Mouse (Mus musculus) intestine, embryonic 14.5 days (tissue): Measurements from ENCODE around the gene Fam20a. TPM values are rescaled to one million over a fixed set of nuclear protein-coding genes. Genes with fewer than 3 reads are reported as not detected.
A peak's percentile ranks its signal among the peaks of the same experiment; 100 is the strongest.

Source experiments
- ATAC-seq: fragments of 200-750 bp; cut with Nextera tagmentation; replicated peaks from 2 replicates; pipeline ENCODE4 v1.8.0; 2017; ENCODE audit warnings: low read depth, moderate number of reproducible peaks, moderate TSS enrichment, moderate library complexity; ENCODE audit not compliant: low FRiP score, low TSS enrichment
- DNase-seq: peaks from one replicate; pipeline ENCODE4 v3.0.0-alpha.2; 2018; ENCODE audit warnings: low spot score
- H3K27ac ChIP-seq: fragments of 300-500 bp; sonication (generic); 2 replicates; pipeline ENCODE4 v1.5.1; 2014; ENCODE audit warnings: low read depth, mild to moderate bottlenecking, control low read depth
- H3K27me3 ChIP-seq: fragments of 300-500 bp; sonication (generic); replicated peaks from 2 replicates; pipeline ENCODE4 v1.6.1; 2014; ENCODE audit warnings: low read length, control low read depth; ENCODE audit not compliant: control insufficient read depth, insufficient read depth
- H3K36me3 ChIP-seq: fragments of 300-500 bp; sonication (generic); 2 replicates; pipeline ENCODE4 v1.6.1; 2014; ENCODE audit warnings: low read length, control low read depth; ENCODE audit not compliant: control insufficient read depth, insufficient read depth
- H3K4me1 ChIP-seq: fragments of 300-500 bp; sonication (generic); replicated peaks from 2 replicates; pipeline ENCODE4 v1.6.1; 2014; ENCODE audit warnings: low read length, control low read depth, mixed read lengths; ENCODE audit not compliant: control insufficient read depth, insufficient read depth
- H3K4me2 ChIP-seq: fragments of 300-500 bp; sonication (generic); 2 replicates; pipeline ENCODE4 v1.6.1; 2014; ENCODE audit warnings: low read length
- H3K4me3 ChIP-seq: fragments of 300-500 bp; sonication (generic); 2 replicates; pipeline ENCODE4 v1.5.1; 2014; ENCODE audit warnings: low read depth, low read length, control low read depth, mixed read lengths
- H3K9ac ChIP-seq: fragments of 300-500 bp; sonication (generic); 2 replicates; pipeline ENCODE4 v1.6.1; 2014; ENCODE audit warnings: mild to moderate bottlenecking, low read length
- H3K9me3 ChIP-seq: fragments of 300-500 bp; sonication (generic); 2 replicates; pipeline ENCODE4 v1.6.1; 2016; ENCODE audit warnings: low read length, control low read depth; ENCODE audit not compliant: control insufficient read depth
- WGBS: fragments of 180-500 bp; shearing (Covaris S2); extraction: QIAGEN DNeasy Blood & Tissue Kit; methylation state at CpG from one replicate; pipeline ENCODE4 v1.1.7; 2014; 5-methylcytosine and 5-hydroxymethylcytosine counted together
- polyA plus RNA-seq: library from polyadenylated mRNA; unstranded; fragments of >200 nt; fragmentation: Nextera tagmentation; extraction: Ambion mirVana; gene quantifications from 2 replicates; pipeline ENCODE4 v1.2.1, GENCODE M21; 2014

The Fam20a gene
- polyA plus RNA-seq, 1 experiment from 2014 or later, result 1.7 TPM

DNA sequence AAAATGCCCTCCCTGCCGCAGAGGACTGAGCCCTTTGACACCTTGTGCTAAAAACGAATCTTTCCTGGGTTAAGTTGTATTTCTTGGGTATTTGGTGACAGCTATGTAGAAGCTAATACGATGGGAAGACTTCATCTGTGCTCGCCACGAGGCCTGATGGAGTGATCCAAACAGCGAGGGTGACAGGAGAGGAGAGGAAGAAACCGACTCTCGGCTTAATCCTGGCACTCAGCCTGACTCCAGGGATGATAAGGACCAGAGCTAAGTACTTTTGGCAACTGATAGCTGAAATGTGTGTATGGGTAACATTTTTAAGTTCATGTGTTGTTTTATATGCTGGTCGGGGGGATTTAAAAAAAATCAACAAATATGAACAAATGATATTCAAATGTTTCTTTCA lies 41.1 kb downstream of the Fam20a start:
- H3K27ac ChIP-seq, result no peak overlapping the region
- ATAC-seq (no peak), DNase-seq (no peak)
- H3K9me3 ChIP-seq, result no peaks in the 10 kb centered on the region
- no peak overlapping the region for H3K4me2 ChIP-seq
- H3K4me3 ChIP-seq, result no peak overlapping the region
- no peaks in the 10 kb centered on the region for H3K36me3 ChIP-seq
- H3K9ac ChIP-seq, result no peak overlapping the region
- WGBS, result 63% methylated on average over 9 of the region's 9 CpGs
- no peaks in the 10 kb centered on the region for H3K27me3 ChIP-seq
- no peaks in the 10 kb centered on the region for H3K4me1 ChIP-seq

DNA sequence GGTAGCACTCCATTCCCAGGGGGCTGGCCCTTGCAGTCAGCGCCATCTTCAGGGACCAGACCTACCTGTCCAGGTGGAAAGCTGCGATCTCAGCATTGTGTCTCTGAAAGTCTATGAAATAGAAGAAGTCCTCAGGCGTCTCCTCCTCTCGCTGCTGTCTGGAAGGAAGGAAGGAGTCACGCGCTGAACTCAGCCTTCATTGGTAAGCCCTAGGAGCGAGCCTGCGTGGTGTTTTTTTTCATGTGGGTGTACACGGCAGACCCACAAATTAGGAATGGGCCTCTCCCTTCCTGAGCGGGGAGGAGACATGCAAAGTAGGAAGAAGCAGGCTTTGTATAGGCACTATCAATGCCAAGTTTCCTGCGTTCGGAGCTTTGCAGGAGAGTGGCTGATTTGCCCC lies 43.8 kb downstream of the Fam20a start:
- Histone ChIP-seq H3K4me3 (no peak overlapping the region), H3K36me3 (no peaks in the 10 kb centered on the region), H3K27me3 (no peaks in the 10 kb centered on the region), H3K4me2 (no peak overlapping the region), H3K9me3 (no peaks in the 10 kb centered on the region), H3K4me1 (no peaks in the 10 kb centered on the region), H3K9ac (no peak overlapping the region), H3K27ac (no peak overlapping the region)
- DNase-seq, result no peak
- WGBS, result 79% methylated on average over 12 of the region's 12 CpGs
- no peak for ATAC-seq

DNA sequence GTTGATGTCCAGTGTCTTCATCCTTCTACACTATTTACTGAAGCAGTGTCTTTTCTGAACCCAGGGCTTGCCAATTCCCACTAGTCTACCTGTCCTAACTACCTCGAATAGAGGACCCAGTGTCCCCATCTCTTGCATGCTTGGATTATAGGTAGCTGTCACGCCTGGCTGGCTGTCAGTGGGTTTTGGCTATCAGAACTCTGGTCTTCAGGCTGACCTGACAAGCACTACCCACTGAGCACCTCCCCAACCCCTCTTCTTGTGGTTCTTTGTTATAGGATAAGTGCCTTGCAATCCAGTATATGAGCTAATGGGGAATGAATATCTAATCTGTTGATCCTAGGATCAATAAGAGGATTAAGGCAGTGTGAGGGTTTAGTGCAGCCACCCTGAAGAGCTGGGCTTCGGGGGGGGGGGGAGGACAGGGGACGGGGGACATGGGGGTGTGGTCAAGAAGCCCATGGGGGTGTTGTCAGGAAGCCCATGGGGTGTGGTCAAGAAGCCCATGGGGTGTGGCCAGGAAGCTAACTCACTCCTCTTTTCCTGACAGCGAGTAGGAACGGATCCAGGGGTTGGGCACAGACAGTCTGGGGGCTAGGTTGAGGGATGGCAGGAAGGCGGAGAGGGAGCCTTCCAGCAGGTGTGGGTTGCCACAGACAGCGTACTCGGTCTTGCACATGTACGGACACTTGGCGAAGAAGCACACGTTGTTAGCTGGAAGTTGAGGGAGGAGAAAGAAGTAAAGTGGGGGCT lies 45.3 kb downstream of the Fam20a start:
- DNase-seq, result no peak
- H3K4me1 ChIP-seq, result 0 out of 2 replicates have a peak, but pooled peaks cover 1% of the 10 kb centered on the region
- no peak overlapping the region for H3K4me3 ChIP-seq
- H3K27me3 ChIP-seq, result no peaks in the 10 kb centered on the region
- no peaks in the 10 kb centered on the region for H3K36me3 ChIP-seq
- H3K27ac ChIP-seq, result no peak overlapping the region
- H3K9ac ChIP-seq, result no peak overlapping the region
- H3K9me3 ChIP-seq, result no peaks in the 10 kb centered on the region
- no peak overlapping the region for H3K4me2 ChIP-seq
- WGBS, result 68% methylated on average over 12 of the region's 12 CpGs
- ATAC-seq, result 0 out of 2 replicates have a peak, but pooled peaks have one; percentile 20

DNA sequence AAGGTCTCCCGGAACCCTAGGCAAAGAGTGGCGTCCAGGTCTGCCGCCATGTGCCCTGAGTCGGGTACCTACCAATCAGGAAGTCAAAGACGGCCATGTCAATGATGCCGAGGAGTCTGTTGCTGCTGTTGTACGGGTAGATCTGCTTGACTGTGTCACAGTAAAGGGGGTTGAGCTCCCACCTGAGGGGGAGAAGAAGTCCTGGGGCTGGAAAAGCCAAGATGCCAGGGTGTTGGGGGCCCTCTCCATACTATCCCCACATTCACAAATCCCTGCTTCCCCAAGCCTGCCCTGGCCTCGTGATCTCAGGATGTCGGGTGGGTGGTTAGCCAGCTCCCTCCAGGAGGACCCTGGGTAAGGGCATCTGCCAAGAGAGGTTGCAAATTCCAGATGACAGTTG lies 46.3 kb downstream of the Fam20a start:
- H3K9me3 ChIP-seq, result no peaks in the 10 kb centered on the region
- 84% methylated on average over 9 of the region's 9 CpGs for WGBS

DNA sequence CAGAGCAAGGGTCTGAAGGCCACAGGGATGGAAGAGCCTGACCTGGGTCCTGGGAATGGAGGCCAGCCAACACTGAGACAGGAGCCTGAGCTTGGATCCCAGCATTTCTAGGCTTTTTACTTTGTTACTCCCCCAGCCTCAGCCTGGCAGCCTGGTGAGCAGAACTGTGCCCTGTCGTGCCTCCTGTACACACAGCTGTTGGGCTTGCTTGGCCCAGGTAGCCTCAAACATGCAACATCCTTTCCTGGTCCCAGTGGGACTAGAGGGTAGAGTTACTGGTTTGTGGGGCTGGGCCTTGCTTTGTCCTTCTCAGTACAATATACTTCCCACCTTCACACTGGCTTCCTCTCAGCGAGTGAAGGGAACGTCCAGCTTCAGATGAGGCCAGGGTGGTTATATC lies 46.9 kb downstream of the Fam20a start:
- H3K27me3 ChIP-seq, result no peaks in the 10 kb centered on the region
- H3K27ac ChIP-seq, result no peak overlapping the region
- H3K4me1 ChIP-seq, result 0 out of 2 replicates have a peak, but pooled peaks cover 2% of the 10 kb centered on the region
- 94% methylated on average over 3 of the region's 3 CpGs for WGBS
- DNase-seq, result no peak
- ATAC-seq, result no peak
- no peak overlapping the region for H3K4me2 ChIP-seq
- no peak overlapping the region for H3K4me3 ChIP-seq
- H3K36me3 ChIP-seq, result no peaks in the 10 kb centered on the region
- no peak overlapping the region for H3K9ac ChIP-seq
- no peaks in the 10 kb centered on the region for H3K9me3 ChIP-seq

More for the DNA sequence above, 46.3 kb downstream of the Fam20a start:
- Histone ChIP-seq H3K9ac (no peak overlapping the region), H3K27ac (no peak overlapping the region), H3K36me3 (no peaks in the 10 kb centered on the region), H3K27me3 (no peaks in the 10 kb centered on the region), H3K4me1 (0 out of 2 replicates have a peak, but pooled peaks cover 2% of the 10 kb centered on the region), H3K4me3 (no peak overlapping the region), H3K4me2 (no peak overlapping the region)
- ATAC-seq (no peak), DNase-seq (no peak)

DNA sequence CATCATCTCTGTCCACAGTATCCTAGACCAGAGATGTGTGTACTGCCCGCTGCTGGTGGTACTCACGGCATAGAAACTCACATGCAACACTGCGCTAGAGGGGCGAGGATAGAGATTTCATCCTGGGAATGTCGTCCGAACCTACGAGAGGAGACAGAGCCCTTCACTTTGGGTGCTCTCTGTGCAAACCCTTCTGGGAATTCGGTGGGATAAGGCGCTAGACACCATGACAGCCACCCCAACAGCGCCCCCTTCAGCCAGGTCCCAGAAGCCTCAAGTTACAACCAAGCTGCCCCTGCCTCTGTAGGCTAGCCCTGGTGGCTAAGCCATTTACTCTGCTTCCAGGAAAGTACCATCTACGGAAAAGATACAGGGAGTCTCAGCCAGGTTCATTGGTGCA lies 47.5 kb downstream of the Fam20a start:
- H3K4me1 ChIP-seq, result 0 out of 2 replicates have a peak, but pooled peaks cover 2% of the 10 kb centered on the region
- no peaks in the 10 kb centered on the region for H3K9me3 ChIP-seq
- 78% methylated on average over 11 of the region's 11 CpGs for WGBS
- no peaks in the 10 kb centered on the region for H3K27me3 ChIP-seq
- H3K4me2 ChIP-seq, result no peak overlapping the region
- H3K27ac ChIP-seq, result no peak overlapping the region
- H3K36me3 ChIP-seq, result peaks cover 4% of the 10 kb centered on the region; the same call in 1 of the 2 replicates
- no peak overlapping the region for H3K9ac ChIP-seq
- no peak overlapping the region for H3K4me3 ChIP-seq
- DNase-seq (no peak), ATAC-seq (no peak)

- Histone ChIP-seq H3K27me3 (no peaks in the 10 kb centered on the region), H3K4me2 (no peak overlapping the region), H3K36me3 (peaks cover 9% of the 10 kb centered on the region), H3K4me3 (no peak overlapping the region), H3K9ac (no peak overlapping the region), H3K27ac (no peak overlapping the region), H3K4me1 (0 out of 2 replicates have a peak, but pooled peaks cover 2% of the 10 kb centered on the region), H3K9me3 (no peaks in the 10 kb centered on the region)
- 89% methylated on average over 7 of the region's 7 CpGs for WGBS
- no peak for DNase-seq
- no peak for ATAC-seq
Observed at GRCm38 (mm10) chr11:109673741-109674140, 48.3 kb downstream of the Fam20a start.

DNA sequence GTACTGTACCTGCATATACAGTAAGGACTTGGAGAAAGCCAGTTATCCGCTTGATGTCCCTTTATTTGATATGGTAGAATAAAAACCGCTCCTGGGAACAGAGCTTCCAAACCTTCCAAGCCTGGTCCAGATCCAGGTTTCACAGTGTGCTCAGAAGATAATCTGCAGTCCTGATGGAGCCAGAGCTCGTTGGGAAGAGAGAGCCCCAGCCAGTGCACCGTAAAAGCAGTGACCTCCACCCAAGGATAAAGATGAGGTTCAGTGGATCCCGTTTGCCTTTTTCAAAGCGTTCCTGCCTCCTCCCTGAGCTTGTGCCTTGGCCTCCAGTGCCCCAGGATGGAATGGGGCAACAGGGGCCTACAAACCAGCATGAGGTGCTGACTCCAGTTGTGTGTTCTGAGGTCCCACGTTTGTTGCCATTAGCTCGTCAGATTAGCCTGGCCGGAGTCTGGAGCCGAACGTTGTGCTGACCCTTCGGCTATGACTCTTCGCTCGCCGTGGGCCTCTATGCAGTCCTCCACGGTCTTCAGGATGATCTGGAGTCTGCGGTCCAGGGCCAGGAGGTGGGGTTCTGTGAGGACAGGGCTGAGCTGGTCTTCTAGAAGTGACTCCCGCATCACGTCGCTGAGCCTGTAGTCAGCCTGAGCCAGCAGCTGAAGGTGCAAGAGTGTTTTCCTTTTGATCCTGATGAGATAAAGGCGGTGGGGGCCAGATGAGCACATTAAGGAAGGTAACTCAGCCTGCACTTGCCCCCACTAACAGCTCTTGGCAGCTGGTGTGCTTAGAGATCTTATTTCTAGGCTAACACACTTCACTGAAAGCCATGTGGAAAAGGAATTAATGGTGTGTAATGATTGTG lies 49.0 kb downstream of the Fam20a start:
- DNase-seq, result no peak
- H3K9ac ChIP-seq, result no peak overlapping the region

More for the DNA sequence above, 49.0 kb downstream of the Fam20a start:
- no peak for ATAC-seq
- H3K4me3 ChIP-seq, result no peak overlapping the region
- H3K9me3 ChIP-seq, result no peaks in the 10 kb centered on the region
- WGBS, result 66% methylated on average over 21 of the region's 21 CpGs
- peaks cover 16% of the 10 kb centered on the region for H3K36me3 ChIP-seq
- 0 out of 2 replicates have a peak, but pooled peaks cover 2% of the 10 kb centered on the region for H3K4me1 ChIP-seq
- H3K27me3 ChIP-seq, result no peaks in the 10 kb centered on the region
- no peak overlapping the region for H3K27ac ChIP-seq
- H3K4me2 ChIP-seq, result no peak overlapping the region
